Comparison of ENCODE assay signal across 8 mouse cellular contexts in the genomic region with DNA sequence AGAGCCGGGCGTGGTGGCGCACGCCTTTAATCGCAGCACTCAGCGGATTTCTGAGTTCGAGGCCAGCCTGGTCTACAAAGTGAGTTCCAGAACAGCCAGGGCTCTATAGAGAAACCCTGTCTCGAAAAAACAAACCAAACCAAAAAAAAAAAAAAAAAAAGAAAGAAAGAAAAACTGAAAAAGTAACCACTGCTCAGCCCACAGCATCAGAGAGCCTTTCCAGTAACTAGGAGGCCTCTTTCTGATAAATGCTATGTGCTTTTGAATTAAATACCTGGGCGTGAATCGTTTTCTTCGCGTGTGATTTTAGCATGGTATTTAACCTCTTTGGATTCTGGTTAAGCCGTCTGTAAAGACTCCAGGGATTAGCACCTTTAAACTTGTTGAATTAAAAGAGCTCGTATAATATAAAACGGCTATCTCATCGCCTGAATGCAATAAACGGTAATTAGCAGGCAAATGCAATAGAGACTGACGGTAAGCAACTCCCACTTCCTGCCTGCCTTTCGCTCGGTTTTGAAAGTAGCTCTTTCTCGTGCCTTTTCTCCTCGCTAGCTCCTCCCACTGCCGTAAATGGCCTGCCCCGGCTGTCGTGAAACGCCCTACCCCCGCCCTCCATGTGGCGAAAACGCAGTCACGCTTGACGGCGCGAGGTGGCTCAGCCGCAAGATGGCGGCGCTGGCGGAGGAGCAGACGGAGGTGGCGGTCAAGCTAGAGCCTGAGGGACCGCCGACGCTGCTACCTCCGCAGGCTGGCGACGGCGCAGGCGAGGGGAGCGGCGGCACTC. TPM values are rescaled to one million over a fixed set of nuclear protein-coding genes. Genes with fewer than 3 reads are reported as not detected.
DNase-seq lines count a peak whose midpoint lies in the region; ATAC-seq and TF ChIP-seq lines count a peak whose summit lies in the region.

Gene Taf5 (plus strand): TSS at position 651 of the 787 bp plus-strand sequence.

- WGBS in forebrain, embryonic 15.5 days: 10% methylated on average over 48 of the region's 49 CpGs
- WGBS in lung, adult 2 months: 7% methylated on average over 49 of the region's 49 CpGs

- peak within 1 kb of the TSS; percentile 70 for H3K27ac ChIP-seq in ES-E14 (ENCODE audit: insufficient read depth, low read depth, low read length, poor library complexity, severe bottlenecking)
- H3K27ac ChIP-seq in forebrain, embryonic 15.5 days (replicated peaks): peak within 1 kb of the TSS; percentile 91

- H3K4me1 ChIP-seq in ES-E14 (ENCODE audit: control insufficient read depth in 2 of 2, insufficient read depth in 2 of 2, low read length in 2 of 2, poor library complexity in 1 of 2): peaks cover 0 to 7% of the 10 kb centered on the region in 2 experiments; a peak in 1 of 4 replicates
- peaks cover 17% of the 10 kb centered on the region for H3K4me1 ChIP-seq in forebrain, embryonic 15.5 days
- no peaks in the 10 kb centered on the region for H3K4me1 ChIP-seq in lung, adult 2 months (ENCODE audit: control insufficient read depth, insufficient read depth, low read length)

- H3K27me3 ChIP-seq in forebrain, embryonic 15.5 days: no peaks in the 10 kb centered on the region

- peak within 1 kb of the TSS; percentile 89 to 90 for H3K4me3 ChIP-seq in ES-E14 (ENCODE audit: insufficient read depth in 1 of 2, low read depth in 1 of 2, low read length in 2 of 2, poor library complexity in 1 of 2, severe bottlenecking in 1 of 2)
- peak within 1 kb of the TSS; percentile 92 for H3K4me3 ChIP-seq in forebrain, embryonic 15.5 days
- H3K4me3 ChIP-seq in lung, adult 2 months (replicated peaks; ENCODE audit: extremely low read depth, low read depth, low read length): peak within 1 kb of the TSS; percentile 70

- peak; percentile 97 for TF ChIP-seq POLR2A in lung, adult 2 months (IDR thresholded peaks at IDR 0.05; ENCODE audit: borderline replicate concordance, extremely low read depth, low read depth, low read length)

- DNase-seq in ES-E14 (ENCODE audit: low read depth, low spot score): peak; percentile 99
- DNase-seq in cerebellum, adult 11-12 months: peak; percentile 96
- DNase-seq in heart, postnatal 25 days (ENCODE audit: low spot score): peak; percentile 93
- peak; percentile 96 to 97 for DNase-seq in layer of hippocampus, adult 18-20 months (ENCODE audit: low spot score in 2 of 2)
- peak; percentile 97 for DNase-seq in lung, adult 2 months
- peak; percentile 95 to 97 for DNase-seq in thymus, adult 18-20 months

- peak within 1 kb of the TSS; percentile 70 for H3K4me2 ChIP-seq in forebrain, embryonic 15.5 days (replicated peaks)

- peak; percentile 86 for ATAC-seq in forebrain, embryonic 15.5 days (replicated peaks)
- ATAC-seq in neutrophil, adult 5-6 weeks (ENCODE audit: extremely low read depth, insufficient number of reproducible peaks, low FRiP score, poor library complexity, severe bottlenecking): peak; percentile 92

- H3K9ac ChIP-seq in ES-E14 (ENCODE audit: insufficient read depth, low read depth, low read length, poor library complexity, severe bottlenecking): peak within 1 kb of the TSS; percentile 90
- peak within 1 kb of the TSS; percentile 83 for H3K9ac ChIP-seq in forebrain, embryonic 15.5 days (replicated peaks)

- no peak for TF ChIP-seq CTCF in lung, adult 2 months (IDR thresholded peaks at IDR 0.05; ENCODE audit: insufficient read depth, low read length)

- no peaks in the 10 kb centered on the region for H3K9me3 ChIP-seq in ES-E14 (ENCODE audit: control insufficient read depth, insufficient read depth, low read depth, low read length)
- H3K9me3 ChIP-seq in forebrain, embryonic 15.5 days: no peaks in the 10 kb centered on the region

- intact Hi-C loops in heart, postnatal 25 days (cut with DNase I): no loop called here

- peaks cover 4% of the 10 kb centered on the region; the same call in 1 of the 2 replicates for H3K36me3 ChIP-seq in ES-E14 (ENCODE audit: control insufficient read depth, insufficient read depth, low read length, poor library complexity, severe bottlenecking)
- H3K36me3 ChIP-seq in forebrain, embryonic 15.5 days: peaks cover 15% of the 10 kb centered on the region

- in situ Hi-C loops in ES-E14 (cut with MboI; ENCODE audit: low sequenced_read_pairs in 2 of 2, unreplicated experiment in 2 of 2): no loop called here

TF ChIP-seq in ES-E14, 5 proteins besides CTCF, POLR2A, EP300 and RAD21:
- TF ChIP-seq HCFC1 (IDR thresholded peaks at IDR 0.05; ENCODE audit: borderline replicate concordance, insufficient read depth, low read length) (0 out of 2 replicates have a peak, but pooled peaks have one; percentile 54), ZNF384 (IDR thresholded peaks at IDR 0.05; ENCODE audit: low read depth, low read length) (peak; percentile 92), ZC3H11A (IDR thresholded peaks at IDR 0.05; ENCODE audit: borderline replicate concordance, low read depth, low read length) (no peak), CHD2 (IDR thresholded peaks at IDR 0.05; ENCODE audit: low read depth, low read length) (0 out of 2 replicates have a peak, but pooled peaks have one; percentile 16), MAFK (IDR thresholded peaks at IDR 0.05; ENCODE audit: insufficient read depth, low read depth, low read length) (0 out of 2 replicates have a peak, but pooled peaks have one; percentile 12)
TF ChIP-seq in ES-E14: peak in this region for 4.

RNA-seq across cellular contexts. Expression of gene Taf5, which starts in this region (rescaled TPM):
- 17.1 and 19.2 TPM in 2 replicates for total RNA-seq in ES-E14 (2012; rRNA removed)
- 6.9 and 7.8 TPM in 2 replicates for polyA plus RNA-seq in forebrain, embryonic 15.5 days (2015; fragmentation: Nextera tagmentation; extraction: Ambion mirVana)
- 1 to 10 TPM; 2.7 to 3.5 TPM for total RNA-seq in heart, postnatal 25 days (2021)
- 1 to 10 TPM; 6.9 to 7.0 TPM for total RNA-seq in layer of hippocampus, adult 18-20 months (2021)
- polyA plus RNA-seq in lung, adult 2 months (2012; rRNA removed): 2.1 and 2.3 TPM in 2 replicates
- 18.2 and 18.4 TPM in 2 replicates for total RNA-seq in neutrophil, adult 5-6 weeks (2017)

Comparison
In these comparisons a context has a peak if more than half of its experiments do, and no peak if none do; other contexts are left out.
1. Peak in every context shown above with its lines: DNase-seq, ATAC-seq, H3K4me3 ChIP-seq and H3K27ac ChIP-seq.